Mouse (Mus musculus) kidney, embryonic 15.5 days (tissue): ENCODE measurements around the gene Fam193a. TPM values are rescaled to one million over a fixed set of nuclear protein-coding genes. Genes with fewer than 3 reads are reported as not detected.

Source experiments
- ATAC-seq: fragments of 200-750 bp; cut with Nextera tagmentation; replicated peaks from 2 replicates; pipeline ENCODE4 v1.8.0; 2017; ENCODE audit warnings: moderate TSS enrichment; ENCODE audit not compliant: low FRiP score
- H3K27ac ChIP-seq: fragments of 300-500 bp; sonication (generic); 2 replicates; pipeline ENCODE4 v1.5.1; 2015; ENCODE audit warnings: mild to moderate bottlenecking, inconsistent platforms
- H3K27me3 ChIP-seq: fragments of 300-500 bp; sonication (generic); 2 replicates; pipeline ENCODE4 v1.6.1; 2015; ENCODE audit warnings: inconsistent platforms
- H3K36me3 ChIP-seq: fragments of 300-500 bp; sonication (generic); 2 replicates; pipeline ENCODE4 v1.6.1; 2015; ENCODE audit warnings: inconsistent platforms
- H3K4me1 ChIP-seq: fragments of 300-500 bp; sonication (generic); 2 replicates; pipeline ENCODE4 v1.6.1; 2015; ENCODE audit warnings: inconsistent platforms
- H3K4me2 ChIP-seq: fragments of 300-500 bp; sonication (generic); 2 replicates; pipeline ENCODE4 v1.6.1; 2015; ENCODE audit warnings: moderate library complexity, mild to moderate bottlenecking, inconsistent platforms
- H3K4me3 ChIP-seq: fragments of 300-500 bp; sonication (generic); replicated peaks from 2 replicates; pipeline ENCODE4 v1.5.1; 2015; ENCODE audit warnings: mild to moderate bottlenecking, inconsistent platforms
- H3K9ac ChIP-seq: fragments of 300-500 bp; sonication (generic); 2 replicates; pipeline ENCODE4 v1.6.1; 2015; ENCODE audit warnings: mild to moderate bottlenecking, inconsistent platforms
- H3K9me3 ChIP-seq: fragments of 300-500 bp; sonication (generic); replicated peaks from 2 replicates; pipeline ENCODE4 v1.6.1; 2016; ENCODE audit warnings: inconsistent platforms
- WGBS: fragments of 180-500 bp; shearing (Covaris S2); methylation state at CpG from one replicate; pipeline ENCODE4 v1.1.7; 2015; ENCODE audit warnings: mixed read lengths; 5-methylcytosine and 5-hydroxymethylcytosine counted together
- polyA plus RNA-seq: library from polyadenylated mRNA; unstranded; fragments of >200 nt; fragmentation: Nextera tagmentation; extraction: Ambion mirVana; gene quantifications from 2 replicates; pipeline ENCODE4 v1.2.1, GENCODE M21; 2015

The Fam193a gene
- polyA plus RNA-seq, 1 experiment from 2014 or later, result 13.0 TPM

DNA sequence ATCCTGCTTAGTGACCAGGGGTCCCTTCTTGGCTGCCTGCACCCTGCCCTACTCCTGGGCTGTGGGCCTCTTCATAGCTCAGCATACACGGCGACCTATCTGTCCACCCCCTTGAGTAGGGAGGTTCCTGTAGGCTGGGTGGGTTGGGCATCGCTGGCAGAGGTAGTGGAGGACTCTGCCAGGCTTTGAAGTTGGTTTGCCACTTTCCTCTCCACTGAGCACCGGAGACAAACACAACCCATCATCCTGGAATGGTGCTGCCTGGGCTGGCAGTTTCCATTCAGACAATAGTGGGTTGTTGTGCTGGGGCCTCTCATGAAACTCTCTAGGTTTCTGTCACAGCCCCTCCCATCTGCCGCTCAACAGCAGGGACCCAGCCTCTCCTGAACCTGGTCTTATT, 160.4 kb downstream of the Fam193a start:
- Histone ChIP-seq H3K27ac (no peak overlapping the region), H3K4me3 (no peak overlapping the region), H3K4me1 (peaks cover 17% of the 10 kb centered on the region), H3K9ac (no peak overlapping the region), H3K9me3 (no peaks in the 10 kb centered on the region), H3K27me3 (0 out of 2 replicates have a peak, but pooled peaks cover 8% of the 10 kb centered on the region), H3K36me3 (no peaks in the 10 kb centered on the region), H3K4me2 (no peak overlapping the region)
- ATAC-seq, result no peak
- 61% methylated on average over 5 of the region's 5 CpGs for WGBS

DNA sequence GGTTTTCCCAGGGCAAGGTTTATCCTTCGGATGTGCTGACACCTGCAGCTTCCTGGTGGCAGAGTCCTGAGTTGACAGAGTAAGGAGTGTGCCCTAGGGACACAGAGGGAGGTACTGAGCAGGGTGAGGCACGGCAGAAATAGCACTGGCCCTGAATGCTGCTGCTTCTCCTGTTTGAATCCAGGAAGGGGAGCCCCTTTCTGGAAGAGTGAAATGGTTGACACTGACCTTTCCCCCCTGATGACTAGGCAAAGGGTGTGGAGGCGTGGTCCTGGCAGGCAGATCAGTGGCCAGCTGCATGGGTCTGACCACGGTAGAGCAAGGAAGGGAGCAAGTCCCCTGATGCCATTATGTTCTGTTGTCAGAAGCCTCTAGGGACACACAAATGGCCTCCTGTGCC, 161.0 kb downstream of the Fam193a start:
- no peaks in the 10 kb centered on the region for H3K36me3 ChIP-seq
- no peaks in the 10 kb centered on the region for H3K9me3 ChIP-seq
- 0 out of 2 replicates have a peak, but pooled peaks cover 8% of the 10 kb centered on the region for H3K27me3 ChIP-seq
- H3K9ac ChIP-seq, result no peak overlapping the region
- no peak overlapping the region for H3K27ac ChIP-seq
- H3K4me2 ChIP-seq, result no peak overlapping the region
- peaks cover 17% of the 10 kb centered on the region for H3K4me1 ChIP-seq
- no peak overlapping the region for H3K4me3 ChIP-seq
- no peak for ATAC-seq
- WGBS, result 38% methylated on average over 4 of the region's 4 CpGs

DNA sequence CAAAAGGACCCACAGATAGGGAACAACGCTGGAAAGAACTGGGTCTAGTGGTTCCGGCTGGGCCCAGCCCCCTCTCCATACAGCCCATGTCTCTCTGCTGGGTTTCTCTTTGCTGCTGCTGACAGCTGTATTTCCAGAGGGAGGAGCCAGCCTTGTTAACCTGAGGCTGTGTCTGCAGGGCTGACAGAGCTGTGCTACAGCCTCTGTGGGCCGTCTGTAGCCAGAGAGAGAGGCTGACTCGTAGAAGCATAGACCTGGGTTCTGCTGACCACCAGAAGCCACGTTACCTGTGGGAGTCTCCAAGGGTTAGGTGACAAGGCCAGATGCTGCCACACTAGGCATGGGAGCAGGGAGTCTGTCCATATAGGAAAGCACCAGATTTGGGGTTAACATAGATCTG, 163.3 kb downstream of the Fam193a start:
- H3K27ac ChIP-seq, result no peak overlapping the region
- no peak overlapping the region for H3K4me3 ChIP-seq
- no peaks in the 10 kb centered on the region for H3K36me3 ChIP-seq
- no peak overlapping the region for H3K4me2 ChIP-seq
- 0 out of 2 replicates have a peak, but pooled peaks cover 5% of the 10 kb centered on the region for H3K4me1 ChIP-seq
- 69% methylated on average over 5 of the region's 5 CpGs for WGBS
- no peak for ATAC-seq
- no peaks in the 10 kb centered on the region for H3K9me3 ChIP-seq
- H3K27me3 ChIP-seq, result no peaks in the 10 kb centered on the region
- H3K9ac ChIP-seq, result no peak overlapping the region

DNA sequence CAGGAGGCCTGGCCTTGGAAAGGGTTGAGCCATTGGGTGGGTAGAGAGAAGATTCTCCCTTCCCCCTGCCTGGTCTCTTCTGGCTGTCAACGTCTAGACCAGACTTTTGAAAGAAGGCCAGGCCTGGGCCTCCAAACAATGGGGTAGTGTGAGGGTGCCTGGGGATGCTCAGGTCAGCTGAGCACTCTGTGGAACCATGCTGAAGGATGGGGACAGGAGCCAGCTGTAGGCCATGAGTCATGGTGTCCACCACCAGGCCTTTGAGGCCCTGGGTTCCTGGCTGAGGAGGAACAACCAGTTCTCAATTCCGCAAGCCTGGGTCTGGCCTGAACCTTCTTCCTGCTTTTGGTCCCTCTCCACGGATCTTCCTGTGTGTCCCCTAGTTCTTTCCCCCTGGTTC, 164.1 kb downstream of the Fam193a start:
- H3K27ac ChIP-seq, result no peak overlapping the region
- no peak overlapping the region for H3K4me3 ChIP-seq
- 0 out of 2 replicates have a peak, but pooled peaks cover 9% of the 10 kb centered on the region for H3K4me1 ChIP-seq
- H3K27me3 ChIP-seq, result no peaks in the 10 kb centered on the region
- WGBS, result 69% methylated on average over 3 of the region's 3 CpGs
- no peaks in the 10 kb centered on the region for H3K36me3 ChIP-seq
- H3K4me2 ChIP-seq, result no peak overlapping the region
- no peak for ATAC-seq
- H3K9ac ChIP-seq, result no peak overlapping the region
- H3K9me3 ChIP-seq, result no peaks in the 10 kb centered on the region

DNA sequence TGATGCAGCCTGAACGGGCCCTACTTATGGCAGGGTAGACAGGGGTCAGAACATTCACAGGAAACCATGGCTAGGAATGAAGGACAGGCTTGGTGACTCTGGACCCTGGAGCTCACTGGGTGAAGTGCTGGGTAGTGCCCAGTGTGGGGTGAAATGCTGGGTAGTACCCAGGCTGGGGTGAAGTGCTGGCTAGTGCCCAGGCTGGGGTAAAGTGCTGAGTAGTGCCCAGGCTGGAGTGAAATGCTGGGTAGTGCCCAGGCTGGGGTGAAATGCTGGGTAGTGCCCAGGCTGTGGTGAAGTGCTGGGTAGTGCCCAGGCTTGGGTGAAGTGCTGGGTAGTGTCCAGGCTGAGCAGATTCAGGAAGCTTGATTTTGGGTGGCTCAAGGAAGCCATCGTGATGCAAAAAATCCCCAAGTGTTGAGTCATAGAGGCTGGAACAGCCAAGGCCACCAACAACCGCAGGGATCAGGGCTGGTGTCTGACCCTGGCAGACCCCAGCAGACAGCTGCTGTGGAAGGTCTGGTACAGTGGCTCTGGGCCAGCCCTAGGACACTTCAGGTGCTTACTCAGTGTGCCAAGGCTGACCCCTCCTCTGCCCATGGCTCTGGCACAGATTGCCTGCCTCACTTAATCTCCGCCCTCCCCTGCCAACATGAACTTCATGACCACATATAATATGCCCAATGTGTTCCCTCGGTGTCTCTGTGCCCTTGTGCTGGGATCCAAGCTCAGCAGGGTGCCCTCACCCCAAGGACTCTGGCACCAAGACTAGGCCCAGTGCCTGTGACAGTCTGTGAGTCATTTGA, 165.2 kb downstream of the Fam193a start:
- Histone ChIP-seq H3K4me2 (no peak overlapping the region), H3K36me3 (no peaks in the 10 kb centered on the region), H3K4me3 (no peak overlapping the region), H3K4me1 (0 out of 2 replicates have a peak, but pooled peaks cover 9% of the 10 kb centered on the region), H3K27ac (no peak overlapping the region), H3K9me3 (no peaks in the 10 kb centered on the region), H3K9ac (no peak overlapping the region), H3K27me3 (no peaks in the 10 kb centered on the region)
- no peak for ATAC-seq
- WGBS, result 83% methylated on average over 5 of the region's 5 CpGs

DNA sequence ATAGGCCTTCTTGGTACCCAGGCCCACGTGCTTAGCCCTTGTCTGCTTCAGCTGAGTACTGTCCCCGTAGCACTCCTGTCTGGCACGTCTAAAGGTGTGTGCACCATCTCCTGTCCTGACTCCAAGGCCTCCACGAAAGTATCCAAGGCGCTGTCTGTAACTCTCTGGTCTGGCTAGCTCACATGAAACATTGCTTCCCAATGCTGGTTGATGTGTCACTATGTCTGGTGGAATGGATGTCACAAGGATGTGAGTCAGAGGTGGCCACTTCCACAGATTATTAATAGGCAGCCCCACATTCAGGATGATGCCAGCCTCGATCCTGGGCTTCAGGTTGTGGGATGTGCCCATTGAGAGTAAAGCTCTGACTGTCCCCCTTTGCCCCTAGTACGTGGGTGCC, 166.1 kb downstream of the Fam193a start:
- WGBS, result 85% methylated on average over 7 of the region's 7 CpGs
- Histone ChIP-seq H3K36me3 (no peaks in the 10 kb centered on the region), H3K27me3 (no peaks in the 10 kb centered on the region), H3K4me1 (0 out of 2 replicates have a peak, but pooled peaks cover 4% of the 10 kb centered on the region), H3K9me3 (no peaks in the 10 kb centered on the region), H3K27ac (no peak overlapping the region), H3K4me3 (no peak overlapping the region), H3K4me2 (no peak overlapping the region), H3K9ac (no peak overlapping the region)
- ATAC-seq, result no peak

Other genes with a start within 250 kb of the Fam193a start
- gene Poln, start 200.5 kb upstream of the Fam193a start, polyA plus RNA-seq, result 0.31 and 0.34 TPM in 2 replicates
- 37.8 and 46.1 TPM in 2 replicates for gene Haus3, start 200.4 kb upstream of the Fam193a start, polyA plus RNA-seq
- 40.6 and 44.3 TPM in 2 replicates for gene Mxd4, start 182.2 kb upstream of the Fam193a start, polyA plus RNA-seq
- gene Zfyve28, start 81.5 kb upstream of the Fam193a start, polyA plus RNA-seq, result 0.37 and 0.77 TPM in 2 replicates
- gene Cfap99, start 81.3 kb upstream of the Fam193a start, polyA plus RNA-seq, result not detected in 2 replicates
- 174 and 181 TPM in 2 replicates for gene Rnf4, start 33.6 kb upstream of the Fam193a start, polyA plus RNA-seq
- 18.4 and 21.9 TPM in 2 replicates for gene Tnip2, start 144.1 kb downstream of the Fam193a start, polyA plus RNA-seq
- gene Sh3bp2, start 155.9 kb downstream of the Fam193a start, polyA plus RNA-seq, result 7.6 and 10.3 TPM in 2 replicates
- gene Add1, start 203.7 kb downstream of the Fam193a start, polyA plus RNA-seq, result 178 and 200 TPM in 2 replicates